Mouse (Mus musculus) left cerebral cortex, postnatal 25 days (tissue): Measurements from ENCODE around the gene Skor1. TPM values are rescaled to one million over a fixed set of nuclear protein-coding genes. Genes with fewer than 3 reads are reported as not detected.

Experiments
- DNase-seq, 2 experiments: peaks; one replicate each; pipeline ENCODE4 v3.0.0; 2022; ENCODE audit warnings: low spot score in 2 of 2, mixed read lengths in 1 of 2
- intact Hi-C: fragments of 180-260 bp; cut with DNase I; formaldehyde crosslinking; loops from one replicate; pipeline ENCODE4 v1.15.1; 2025
- total RNA-seq, 2 experiments: library from RNA; stranded (reverse); gene quantifications; 2 replicates each; pipeline ENCODE4 v1.2.3; 2021

Gene Skor1
- total RNA-seq, 2 experiments from 2014 or later: 0.09 to 0.11 TPM

GRCm38 (mm10) chr9:63138481-63138967 lies 10.2 kb downstream of the Skor1 start:
- intact Hi-C loops: loop anchor here (10.0 kb wide), 2 partner anchors 616 to 854 kb away; partner anchors contain the start of genes Smad3 and Spesp1

GRCm38 (mm10) chr9:63137615-63137915 lies 11.2 kb downstream of the Skor1 start:
- DNase-seq: no peak
- intact Hi-C loops: loop anchor here (2.0 to 10.0 kb wide), 3 partner anchors 465 to 853 kb away; partner anchors contain the start of genes Aagab, Iqch, Smad3 and Spesp1

More at GRCm38 (mm10) chr9:63138481-63138967, 10.2 kb downstream of the Skor1 start:
- no peak for DNase-seq

GRCm38 (mm10) chr9:63136756-63137614 lies 11.8 kb downstream of the Skor1 start:
- DNase-seq: no peak
- intact Hi-C loops: loop anchor here (1.0 to 10.0 kb wide), 4 partner anchors 325 to 852 kb away; partner anchors contain the start of genes Aagab, Iqch, Smad3 and Spesp1

- DNase-seq: no peak
- intact Hi-C loops: loop anchor here (1.0 to 10.0 kb wide), 4 partner anchors 326 to 851 kb away; partner anchors contain the start of genes Aagab, Iqch, Smad3 and Spesp1
Observed at GRCm38 (mm10) chr9:63136241-63136640, 12.5 kb downstream of the Skor1 start.

- DNase-seq: peak; percentile 61 to 72
- intact Hi-C loops: loop anchor here (1.0 to 10.0 kb wide), 5 partner anchors 326 to 851 kb away; partner anchors contain the start of genes Aagab, Iqch, Smad3 and Spesp1
Observed at GRCm38 (mm10) chr9:63135801-63136200, 13.0 kb downstream of the Skor1 start.

GRCm38 (mm10) chr9:63135356-63135755 lies 13.4 kb downstream of the Skor1 start:
- intact Hi-C loops: loop anchor here (2.0 to 10.0 kb wide), 3 partner anchors 619 to 851 kb away; partner anchors contain the start of genes Smad3 and Spesp1
- no peak for DNase-seq

GRCm38 (mm10) chr9:63133659-63134058 lies 15.1 kb downstream of the Skor1 start:
- intact Hi-C loops: loop anchor here (2.0 to 10.0 kb wide), 3 partner anchors 621 to 849 kb away; partner anchors contain the start of genes Smad3 and Spesp1
- no peak for DNase-seq

- intact Hi-C loops: loop anchor here (10.0 kb wide), 2 partner anchors 622 to 848 kb away; partner anchors contain the start of genes Smad3 and Spesp1
- peak; percentile 95 to 98 for DNase-seq
Observed at GRCm38 (mm10) chr9:63132673-63133601, 15.8 kb downstream of the Skor1 start.

- intact Hi-C loops: loop anchor here (10.0 kb wide), 2 partner anchors 623 to 847 kb away; partner anchors contain the start of genes Smad3 and Spesp1
- peak; percentile 42 to 47 for DNase-seq
Observed at GRCm38 (mm10) chr9:63131957-63132602, 16.7 kb downstream of the Skor1 start.

GRCm38 (mm10) chr9:63129641-63130041 lies 19.1 kb downstream of the Skor1 start:
- no peak for DNase-seq
- intact Hi-C loops: loop anchor here (10.0 kb wide), 2 partner anchors 625 to 845 kb away; partner anchors contain the start of genes Smad3 and Spesp1

GRCm38 (mm10) chr9:63124512-63124911 lies 24.2 kb downstream of the Skor1 start:
- DNase-seq: no peak
- intact Hi-C loops: loop anchor here (1.0 to 5.0 kb wide), 5 partner anchors 52 to 277 kb away; no protein-coding TSS in a partner anchor

- intact Hi-C loops: loop anchor here (1.0 to 5.0 kb wide), 5 partner anchors 51 to 276 kb away; no protein-coding TSS in a partner anchor
- peak; percentile 88 to 92 for DNase-seq
Observed at GRCm38 (mm10) chr9:63123451-63124438, 25.0 kb downstream of the Skor1 start.

GRCm38 (mm10) chr9:63122161-63122833 lies 26.5 kb downstream of the Skor1 start:
- intact Hi-C loops: loop anchor here (5.0 kb wide), 3 partner anchors 50 to 200 kb away; no protein-coding TSS in a partner anchor
- no peak for DNase-seq

- intact Hi-C loops: no loop called here
- DNase-seq: no peak
Observed at GRCm38 (mm10) chr9:63118385-63118784, 30.4 kb downstream of the Skor1 start.

GRCm38 (mm10) chr9:63112514-63112913 lies 36.2 kb downstream of the Skor1 start:
- DNase-seq: no peak
- intact Hi-C loops: no loop called here

- peak; percentile 5 to 24 for DNase-seq
- intact Hi-C loops: loop anchor here (1.0 to 5.0 kb wide), 2 partner anchors 17 to 127 kb away; no protein-coding TSS in a partner anchor
Observed at GRCm38 (mm10) chr9:63109782-63110087, 39.0 kb downstream of the Skor1 start.
